Mouse (Mus musculus) kidney, adult 18-20 months (tissue): ENCODE measurements at regions not wholly inside any gene's neighbourhood (a gene's known extent, or its start where the extent isn't known, plus 50 kb on each side); places are given as distances from the start of the nearest gene placed in this dataset.

ENCODE experiments used
- DNase-seq: peaks from one replicate; pipeline ENCODE4 v3.0.0; 2021

DNA sequence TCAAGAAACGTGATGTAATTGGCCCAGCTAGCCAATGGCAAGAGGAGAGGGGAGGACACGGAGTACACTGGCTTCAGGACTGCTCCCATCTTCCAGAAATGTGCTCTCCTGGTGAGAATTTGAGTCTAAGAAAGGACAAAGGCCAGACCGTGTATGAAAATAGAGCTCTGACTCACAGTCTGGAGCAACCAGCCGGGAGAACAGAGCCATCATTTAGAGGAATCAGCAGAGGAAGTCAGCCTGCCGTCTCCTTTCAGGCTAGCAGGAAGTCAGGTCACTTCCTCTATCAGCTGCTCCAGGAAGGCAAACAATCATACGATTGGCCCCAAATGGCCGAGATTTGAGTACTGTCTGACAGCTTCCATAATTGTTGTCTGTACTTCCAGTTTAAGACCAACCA is 119.0 kb upstream of the Tmpo start:
- DNase-seq: no peak

DNA sequence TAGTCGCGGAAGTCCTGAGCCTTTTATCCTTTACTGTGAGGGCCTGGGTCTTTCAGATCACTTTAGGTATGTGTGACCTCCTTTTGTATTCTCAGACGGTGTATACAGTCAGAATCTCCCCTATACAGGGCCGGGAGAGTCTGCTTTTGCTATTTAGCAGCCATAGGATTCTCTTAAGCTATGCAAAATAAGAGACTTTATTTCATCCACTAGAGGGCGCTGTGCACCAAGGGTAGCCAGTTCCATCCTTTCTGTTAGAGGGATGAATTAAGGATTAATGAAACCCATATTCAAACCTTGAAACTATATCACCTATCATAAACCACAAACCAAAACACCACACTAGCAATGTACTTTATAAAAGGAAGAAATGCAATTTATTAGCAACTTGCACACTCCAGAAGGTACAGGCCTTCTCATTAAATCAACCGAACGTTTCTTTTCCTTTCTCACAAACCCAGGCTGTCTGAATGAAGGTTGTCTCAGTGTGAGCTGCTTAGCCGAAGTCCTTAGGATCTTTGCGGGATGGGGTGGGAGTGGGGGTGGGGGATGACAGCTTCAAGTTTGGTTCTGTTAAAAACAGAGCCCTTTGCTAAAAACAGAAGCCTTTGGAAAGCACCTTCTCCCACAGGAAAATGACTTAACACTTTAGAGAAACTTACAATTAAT is 116.8 kb upstream of the Tmpo start:
- DNase-seq: peak; percentile 38

DNA sequence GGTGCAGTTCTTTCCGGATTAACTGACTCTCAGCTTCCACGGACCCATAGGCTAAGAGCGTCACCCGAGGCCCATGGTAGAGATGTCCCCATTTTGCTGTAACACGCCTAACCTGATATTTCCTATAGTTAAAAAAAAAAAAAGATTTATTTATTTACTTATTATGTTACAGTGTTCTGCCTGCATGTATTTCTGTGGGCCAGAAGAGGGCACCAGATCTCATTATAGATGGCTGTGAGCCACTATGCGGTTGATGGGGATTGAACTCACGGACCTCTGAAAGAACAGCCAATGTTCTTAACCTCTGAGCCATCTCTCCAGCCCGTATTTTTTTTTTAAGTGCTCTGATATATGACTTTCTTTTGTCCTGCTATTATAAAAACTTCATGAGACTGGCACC is 114.2 kb upstream of the Tmpo start:
- DNase-seq: no peak

DNA sequence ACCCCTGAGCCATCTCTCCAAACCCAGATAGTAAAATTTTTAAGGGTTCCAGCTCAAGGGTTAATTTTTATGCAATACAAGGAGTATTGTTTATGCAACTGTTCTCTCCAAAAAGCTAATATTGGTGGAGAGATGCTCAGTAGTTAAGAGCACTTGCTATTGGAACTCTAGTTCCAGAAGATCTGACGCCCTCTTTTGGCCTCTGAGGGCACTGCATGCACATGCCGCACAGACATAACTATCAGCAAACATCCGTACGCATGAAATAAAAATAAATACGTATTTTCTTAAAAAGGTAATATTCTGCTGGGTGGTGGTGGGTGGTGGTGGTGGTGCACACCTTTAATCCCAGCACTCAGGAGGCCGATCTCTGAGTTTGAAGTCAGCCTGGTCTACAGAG is 112.1 kb upstream of the Tmpo start:
- no peak for DNase-seq

DNA sequence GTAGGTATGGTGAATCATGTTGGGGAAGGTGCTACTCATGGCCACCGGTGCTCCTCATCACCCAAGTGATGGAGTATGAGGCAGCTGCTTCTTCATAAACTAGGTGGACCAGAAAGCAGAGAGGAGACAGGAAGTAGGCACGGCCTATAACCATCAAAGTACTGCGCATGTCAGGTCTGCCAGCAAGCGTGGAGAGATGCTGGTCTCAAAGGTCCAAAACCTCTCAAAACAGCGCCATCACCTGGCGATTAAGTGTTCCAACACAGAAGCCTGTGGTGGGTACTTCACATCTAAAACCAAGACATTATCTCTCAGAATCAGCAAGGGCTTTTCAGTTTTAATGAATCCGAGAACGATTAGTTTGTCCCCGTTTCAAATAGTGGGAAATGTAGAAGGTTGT is 103.1 kb upstream of the Tmpo start:
- no peak for DNase-seq

DNA sequence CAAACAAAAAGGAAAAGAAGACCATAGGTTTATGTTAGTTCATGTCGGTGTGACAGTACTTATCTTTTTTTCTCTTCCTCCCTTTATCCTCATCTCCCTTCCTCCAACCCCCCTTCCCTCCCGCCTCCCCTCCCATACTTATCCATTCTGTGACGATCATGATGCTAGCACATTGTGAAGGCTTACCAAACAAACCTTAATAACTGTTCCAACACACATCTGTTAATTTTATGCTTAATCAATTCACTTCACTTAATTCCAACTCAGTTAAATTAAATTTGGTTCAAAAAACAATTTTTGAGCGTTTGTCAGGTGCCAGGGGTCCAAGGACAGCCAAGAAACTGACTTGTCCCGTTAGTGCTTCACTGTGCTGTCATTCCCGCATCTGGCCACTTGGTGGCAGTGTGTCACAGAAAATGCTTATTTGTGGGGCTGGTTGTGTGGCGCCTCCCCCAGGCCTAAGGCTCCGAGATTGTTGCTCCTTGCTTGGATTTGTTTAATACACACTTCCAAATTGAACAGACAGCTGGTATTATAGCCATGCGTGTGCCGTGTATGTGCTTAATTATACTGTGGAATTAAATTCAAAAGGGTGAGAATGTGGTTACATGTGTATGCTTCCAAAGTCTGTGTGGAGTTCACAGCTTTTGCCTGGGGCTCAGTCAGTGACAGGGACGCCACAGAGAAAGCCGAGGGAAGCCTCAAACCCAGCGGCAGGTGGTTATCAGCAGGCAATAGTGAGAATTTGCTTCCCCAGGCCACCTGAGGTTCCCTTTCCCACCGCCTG is 90.0 kb upstream of the Tmpo start:
- peak; percentile 87 for DNase-seq

DNA sequence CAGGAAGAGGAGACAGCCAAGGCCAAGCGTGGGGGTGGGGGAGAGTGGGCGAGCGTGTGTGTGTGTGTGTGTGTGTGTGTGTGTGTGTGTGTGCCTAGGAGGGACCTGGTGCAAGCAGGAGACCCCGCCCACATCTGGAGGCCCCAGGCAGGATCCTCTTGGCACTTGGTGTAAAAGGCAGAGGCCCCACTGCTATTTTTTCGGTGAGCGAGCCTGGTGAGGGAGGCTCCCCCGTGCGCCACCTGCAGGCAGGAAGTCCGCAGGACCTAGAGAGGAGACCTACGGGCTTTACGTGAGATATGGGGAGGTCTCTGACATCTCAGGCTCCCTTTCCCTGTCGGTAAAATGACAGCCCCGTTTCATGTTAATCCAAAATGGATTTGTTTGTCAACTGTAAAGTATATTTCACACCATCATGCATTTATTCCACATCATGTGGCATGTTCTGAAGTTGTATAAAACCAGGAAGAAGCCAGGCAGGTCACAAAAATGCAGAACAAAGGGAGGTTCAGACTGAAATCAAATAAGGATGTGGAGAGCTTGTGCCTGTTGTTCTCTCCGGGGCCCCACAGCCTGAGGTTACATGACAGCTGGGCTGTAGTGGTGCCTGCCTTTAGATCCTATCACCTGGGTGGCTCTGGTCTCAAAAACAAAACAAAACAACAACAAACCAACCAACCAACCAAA is 89.3 kb upstream of the Tmpo start:
- DNase-seq: peak; percentile 60

DNA sequence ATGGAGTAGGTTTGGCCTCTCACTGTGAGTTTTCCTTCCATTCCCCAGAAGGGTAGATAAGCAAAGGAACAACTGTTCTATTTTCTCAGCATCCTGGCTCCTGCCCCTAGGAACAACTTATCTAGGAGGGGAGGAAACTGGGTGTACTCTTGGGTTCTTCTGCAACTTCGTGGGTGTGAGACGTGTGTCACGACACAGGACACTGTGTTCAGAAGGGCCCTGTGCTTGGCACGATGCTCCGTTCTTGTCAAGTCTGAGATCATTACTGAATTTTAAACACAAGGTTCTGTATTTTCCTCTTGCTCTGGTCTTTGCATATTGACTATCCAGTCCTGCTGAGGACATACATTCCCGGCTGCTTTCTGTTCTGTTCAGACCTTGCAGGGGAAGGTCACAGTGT is 86.8 kb upstream of the Tmpo start:
- DNase-seq: no peak

DNA sequence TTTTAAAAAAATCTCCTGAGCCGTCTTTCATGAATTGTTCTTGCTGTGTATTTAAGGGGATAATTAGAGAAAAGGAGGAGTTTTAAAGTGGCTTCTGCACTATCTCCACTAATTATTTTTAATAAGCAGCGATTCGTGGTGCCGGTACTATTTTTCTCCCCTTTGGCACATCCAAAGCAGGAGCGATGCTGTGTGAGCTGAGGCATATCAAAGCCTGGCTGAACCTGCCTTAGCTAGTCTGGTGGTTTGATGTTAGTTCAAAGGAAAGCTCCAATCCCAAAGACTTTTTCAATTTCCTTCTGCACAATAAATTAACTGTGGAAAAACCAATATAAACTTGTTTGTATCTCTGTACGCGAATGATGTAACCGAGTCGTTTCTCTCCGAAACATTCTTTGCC is 79.3 kb upstream of the Tmpo start:
- no peak for DNase-seq

DNA sequence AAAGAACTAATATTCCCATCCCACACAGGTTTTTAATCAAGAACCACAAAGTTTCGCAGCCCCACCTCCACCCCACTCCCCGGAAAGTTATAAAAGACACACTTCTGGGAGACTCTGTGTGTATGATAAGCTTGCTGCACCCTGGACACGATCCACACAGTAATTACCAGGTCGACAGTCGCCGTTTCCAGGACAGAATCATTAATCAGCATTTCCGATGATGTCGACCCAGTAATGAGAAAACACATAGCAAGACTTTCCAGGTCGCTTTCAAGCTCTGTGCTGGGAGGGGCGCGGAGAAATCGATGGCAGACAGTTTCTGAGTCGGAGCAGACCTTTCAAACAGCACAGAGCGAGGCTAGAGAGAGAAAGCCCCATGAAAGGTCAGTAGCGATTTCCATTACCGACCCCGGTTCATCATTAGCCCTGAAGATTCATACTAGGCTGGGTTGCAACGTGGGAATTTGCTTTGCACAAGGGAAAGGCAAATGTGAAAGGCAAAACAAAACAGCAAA is 68.6 kb upstream of the Tmpo start:
- no peak for DNase-seq

DNA sequence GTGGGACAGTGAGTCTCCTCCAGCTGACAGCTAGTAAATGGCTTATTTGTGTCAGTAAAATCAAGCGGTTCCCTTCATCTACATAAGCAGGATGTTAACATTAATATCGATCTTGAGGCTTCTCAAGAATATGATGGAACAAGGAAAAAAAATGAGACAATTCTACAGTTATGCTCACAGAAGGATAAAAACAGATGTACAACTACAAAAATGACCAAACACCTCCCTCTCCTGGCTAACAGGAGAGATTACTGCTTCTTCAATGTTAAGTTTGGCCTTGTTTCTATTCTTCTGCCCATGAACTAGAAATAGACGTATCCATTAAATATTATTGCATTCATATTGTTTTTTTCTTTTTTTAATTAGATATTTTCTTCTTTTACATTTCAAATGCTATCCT is 63.2 kb upstream of the Tmpo start:
- DNase-seq: no peak

DNA sequence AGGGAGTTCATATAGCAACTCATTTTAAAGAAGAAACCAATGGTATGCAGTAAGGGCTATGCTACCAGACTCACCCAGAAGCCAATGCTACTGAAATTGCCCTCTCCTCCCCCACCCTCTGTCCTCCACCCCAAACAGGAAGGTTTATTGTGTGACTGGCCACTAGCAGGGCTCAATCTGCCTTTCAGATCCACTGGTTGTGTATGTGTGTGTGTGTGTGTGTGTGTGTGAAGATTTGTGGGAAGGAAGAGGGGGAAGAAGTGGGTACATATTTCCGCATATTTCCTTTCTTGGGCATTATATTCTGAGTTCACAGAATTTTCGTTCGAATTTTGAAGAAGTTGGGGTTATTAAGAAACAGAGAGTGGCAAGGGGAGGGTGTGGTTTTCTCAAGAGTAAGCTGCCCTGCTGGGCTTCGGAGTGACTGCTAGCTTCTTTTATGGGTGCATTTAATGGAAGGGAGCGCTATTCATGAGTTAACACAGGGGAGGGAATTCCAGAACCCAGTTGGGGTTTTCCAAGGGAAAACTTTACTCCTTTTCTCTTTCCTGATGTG is 61.5 kb upstream of the Tmpo start:
- no peak for DNase-seq

DNA sequence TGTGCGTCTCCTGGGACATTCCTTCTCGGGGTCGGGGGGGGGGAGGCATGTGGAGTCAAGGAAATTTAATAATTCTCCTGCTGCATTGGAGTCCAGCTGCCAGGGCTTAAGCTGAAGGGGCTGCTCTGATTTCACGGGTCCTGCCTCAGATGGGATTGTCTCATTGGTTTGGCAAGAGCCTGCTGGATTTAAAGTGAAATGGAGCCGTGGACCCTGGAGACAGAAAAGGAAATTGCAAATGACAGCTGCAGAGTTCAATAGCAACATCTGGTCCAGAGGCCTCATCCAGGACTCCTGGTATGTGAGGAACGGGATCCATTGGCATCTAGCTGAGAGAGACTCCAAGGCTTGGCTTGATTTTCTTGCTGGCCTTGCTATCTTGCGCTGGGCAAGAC is 60.5 kb upstream of the Tmpo start:
- DNase-seq: no peak

DNA sequence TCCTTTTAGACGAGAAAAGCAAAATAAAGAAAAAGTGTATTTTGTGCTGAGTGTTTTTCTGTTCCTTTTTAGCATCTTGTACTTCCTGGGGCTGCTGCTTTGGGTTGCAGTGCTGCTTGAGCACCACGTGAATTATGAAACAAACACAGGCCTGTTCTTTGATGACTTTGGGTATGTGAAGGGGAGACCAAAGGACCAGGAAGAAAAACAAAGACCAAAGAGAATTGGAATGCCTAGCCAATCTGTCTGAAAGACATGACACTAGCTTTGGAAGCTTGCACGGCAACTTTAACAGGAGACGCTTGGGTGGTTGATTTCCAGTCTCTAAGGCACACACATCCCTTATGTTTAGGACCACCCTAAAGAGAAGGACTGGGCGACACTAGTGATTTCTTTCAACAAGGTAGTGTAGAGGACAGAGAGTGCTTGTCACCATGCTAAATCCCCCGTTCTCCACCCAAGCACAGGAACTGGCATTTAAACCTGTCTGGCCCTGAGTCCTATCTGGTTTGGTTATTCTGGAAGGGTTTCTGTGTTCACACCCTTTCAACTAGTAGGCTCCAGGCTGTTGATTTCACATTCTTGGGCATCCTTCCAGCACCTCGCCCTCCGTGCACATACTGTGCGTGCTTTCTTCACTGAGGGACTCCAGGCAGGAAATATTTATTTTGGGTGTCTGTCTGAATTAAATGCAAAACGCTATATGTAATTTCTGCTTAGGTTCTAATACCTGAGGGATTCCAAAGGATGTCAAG is 59.9 kb upstream of the Tmpo start:
- peak; percentile 55 for DNase-seq

DNA sequence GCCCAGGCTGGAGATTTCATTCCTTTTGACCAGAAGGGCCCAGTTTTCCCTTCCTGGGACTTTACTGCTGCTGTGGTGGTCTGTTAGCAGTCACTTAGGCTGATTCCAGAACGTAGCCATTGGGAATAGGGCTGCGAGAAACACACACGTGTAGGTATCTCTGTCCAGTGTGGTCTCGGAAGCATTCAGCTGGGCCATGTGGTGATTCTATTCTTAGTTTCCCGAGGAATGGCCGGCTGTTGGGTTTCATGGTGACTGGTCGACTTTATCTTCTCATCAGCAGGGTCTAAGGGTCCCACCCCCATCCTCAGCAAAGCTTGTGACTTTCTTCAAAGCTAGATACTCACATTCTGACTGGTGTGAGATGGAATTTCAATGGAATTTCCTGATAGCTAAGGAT is 59.2 kb upstream of the Tmpo start:
- DNase-seq: no peak

DNA sequence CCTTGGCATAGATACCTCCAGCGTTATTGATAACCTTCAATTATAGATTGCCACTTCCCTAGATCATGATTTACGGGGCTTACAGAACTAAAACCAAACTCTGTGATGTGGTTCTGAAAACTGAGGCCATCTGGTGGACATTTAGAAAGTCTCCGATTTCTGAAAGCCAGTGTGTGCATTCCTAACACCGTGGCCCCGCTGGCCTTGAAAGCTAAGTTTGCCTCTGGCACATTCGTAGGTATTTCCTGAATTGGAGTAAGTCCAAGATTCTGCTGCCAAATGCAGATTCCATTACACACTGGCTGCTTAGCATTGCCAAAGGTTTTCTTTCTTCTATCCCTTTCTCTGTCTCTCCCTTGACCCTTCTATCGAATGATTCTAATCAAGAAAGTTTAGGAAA is 55.7 kb upstream of the Tmpo start:
- peak; percentile 61 for DNase-seq

DNA sequence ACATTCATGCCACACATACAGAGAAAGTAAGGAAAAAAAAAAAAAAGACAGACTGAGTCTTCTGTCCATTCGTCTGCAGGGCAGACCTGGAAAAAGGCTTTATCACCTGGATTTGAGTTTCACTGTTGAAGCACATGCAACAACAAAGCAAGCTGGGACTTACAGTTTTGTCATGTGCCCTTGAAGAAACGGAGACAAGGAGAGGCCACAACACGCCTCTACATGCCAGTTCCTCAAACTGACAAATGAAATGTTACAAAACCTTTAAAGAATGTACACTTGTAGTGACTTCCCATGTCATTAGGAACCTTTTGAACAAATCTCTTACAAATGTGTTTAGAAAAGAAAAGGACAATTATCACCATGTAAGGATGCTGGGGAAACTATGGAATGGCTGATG is 53.6 kb upstream of the Tmpo start:
- no peak for DNase-seq
